Mouse (Mus musculus) erythroblast, embryonic 14.5 days (primary cell): ENCODE measurements around the gene Upk1a.

Experiments used
- GATA1 ChIP-seq: IDR thresholded peaks from 2 replicates; pipeline ENCODE4 v1.6.1; 2012; ENCODE audit warnings: low read length, inconsistent platforms, mixed read lengths
- TAL1 ChIP-seq: IDR thresholded peaks from 3 replicates; pipeline ENCODE4 v1.6.1; 2012; ENCODE audit warnings: low read length, inconsistent platforms, mixed read lengths

GRCm38 (mm10) chr7:30604944-30605343, 7.7 kb downstream of the Upk1a start:
- TF ChIP-seq GATA1 = no peak
- no peak for TF ChIP-seq TAL1
